Mouse (Mus musculus): ENCODE data around the gene Nr1d2.
"Not testable (repeated sequence)": the region's sequence is repeated elsewhere in the genome, so short reads cannot be mapped to it uniquely, and the experiment has no call there.

Gene Nr1d2

DNA sequence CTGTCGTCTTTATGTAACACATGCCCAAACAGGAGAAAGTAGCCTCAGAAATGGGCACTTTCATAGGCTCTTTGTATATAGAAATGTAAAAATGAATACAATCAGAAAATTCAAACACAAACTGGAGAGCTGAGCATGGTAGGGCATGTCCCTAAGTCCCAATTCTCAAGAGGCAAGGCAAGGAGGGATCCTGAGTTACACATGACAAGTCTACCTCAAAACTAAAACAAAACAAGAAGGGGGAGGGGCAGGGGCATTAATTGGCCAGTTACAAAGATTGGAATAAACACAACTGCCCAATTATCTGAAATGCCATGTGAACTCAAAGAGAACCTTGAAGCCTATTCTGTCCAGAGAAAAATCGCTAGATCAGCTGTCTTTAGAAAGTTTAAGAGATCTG lies 5.9 kb downstream of the Nr1d2 start:
- DNase-seq (ENCODE audit: low spot score in 2 of 2) = no peak

DNA sequence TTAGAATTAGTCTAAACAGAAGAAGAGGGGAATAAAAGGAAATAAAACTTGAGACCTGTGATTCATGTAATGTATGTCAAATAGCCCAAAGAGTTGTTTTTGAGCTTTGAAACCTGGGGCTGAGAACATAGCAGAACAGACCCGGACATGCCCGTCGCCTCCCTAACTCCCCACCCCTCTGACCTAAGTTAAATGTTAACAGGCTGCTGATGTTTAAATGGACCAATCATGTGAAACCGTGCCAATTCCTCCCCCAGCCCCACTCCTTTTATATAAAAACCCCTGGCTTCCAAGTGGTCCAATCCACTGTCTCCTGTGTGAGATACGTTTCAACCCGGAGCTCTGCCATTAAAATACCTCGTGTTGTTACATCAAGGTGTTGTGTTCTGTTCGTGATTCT lies 7.1 kb downstream of the Nr1d2 start:
- DNase-seq (ENCODE audit: low spot score in 2 of 2) = not testable (repeated sequence)

DNA sequence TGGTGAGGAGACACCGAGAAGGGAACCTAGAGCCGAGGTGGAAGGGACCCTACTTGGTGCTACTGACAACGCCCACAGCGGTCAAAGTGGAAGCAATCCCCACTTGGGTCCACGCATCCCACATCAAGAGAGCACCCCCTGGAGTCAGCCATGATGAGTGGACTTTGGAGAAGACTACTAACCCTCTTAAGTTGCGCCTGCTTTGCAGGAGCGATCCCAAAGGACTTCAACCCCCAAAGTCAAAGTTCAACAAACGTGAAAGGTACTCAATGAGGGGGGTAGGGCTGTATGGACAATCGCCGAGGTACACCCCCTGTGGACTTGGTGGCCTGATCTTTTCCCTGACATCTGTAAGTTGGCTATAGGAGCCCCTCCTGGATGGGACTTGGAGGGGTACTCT lies 9.2 kb downstream of the Nr1d2 start:
- DNase-seq (ENCODE audit: low spot score in 2 of 2) = not testable (repeated sequence)

DNA sequence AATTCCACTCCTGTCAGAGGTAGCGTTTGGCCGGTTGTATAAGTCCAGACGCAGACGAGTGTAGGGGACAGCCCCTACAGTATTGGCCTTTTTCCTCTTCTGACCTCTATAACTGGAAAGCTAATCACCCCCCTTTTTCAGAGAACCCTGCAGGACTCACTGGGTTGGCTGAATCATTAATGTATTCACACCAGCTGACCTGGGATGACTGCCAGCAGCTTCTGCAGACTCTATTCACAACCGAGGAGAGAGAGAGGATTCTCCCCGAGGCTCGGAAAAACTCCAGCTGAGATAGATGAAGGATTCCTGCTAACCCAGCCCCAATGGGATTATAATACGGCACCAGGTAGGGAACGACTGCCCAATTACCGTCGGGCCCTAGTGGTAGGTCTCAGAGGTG lies 12.7 kb downstream of the Nr1d2 start:
- DNase-seq (ENCODE audit: low spot score in 2 of 2) = not testable (repeated sequence)

DNA sequence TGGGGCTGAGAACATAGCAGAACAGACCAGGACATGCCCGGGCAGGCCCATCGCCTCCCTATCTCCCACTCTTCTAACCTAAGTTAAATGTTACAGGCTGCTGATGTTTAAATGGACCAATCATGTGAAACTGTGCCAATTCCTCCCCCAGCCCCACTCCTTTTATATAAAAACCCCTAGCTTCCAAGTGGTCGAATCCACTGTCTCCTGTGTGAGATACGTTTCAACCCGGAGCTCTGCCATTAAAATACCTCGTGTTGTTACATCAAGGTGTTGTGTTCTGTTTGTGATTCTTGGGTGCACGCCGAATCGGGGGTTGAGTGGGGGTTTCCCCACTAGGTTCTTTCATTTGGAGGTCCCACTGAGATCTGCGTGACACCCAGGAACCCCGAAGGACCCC lies 13.5 kb downstream of the Nr1d2 start:
- not testable (repeated sequence) for DNase-seq (ENCODE audit: low spot score in 2 of 2)

DNA sequence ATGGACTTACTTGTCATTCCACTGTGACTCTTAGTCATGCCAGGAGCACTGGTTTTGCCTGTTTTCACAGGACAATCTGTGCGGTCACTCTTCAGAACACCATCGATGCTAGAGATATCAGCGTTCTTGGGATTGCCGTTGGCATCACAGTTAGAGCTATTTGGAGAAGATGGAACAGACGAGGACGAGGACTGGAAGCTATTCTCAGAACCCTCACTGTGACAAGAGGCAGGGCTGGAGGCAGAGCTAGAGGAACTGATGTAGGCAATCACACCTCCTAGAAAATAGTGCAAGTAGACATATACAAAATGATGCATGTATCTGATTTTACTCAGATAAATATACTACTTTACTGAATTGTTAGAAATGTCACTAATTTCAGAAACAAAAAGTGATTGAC lies 16.9 kb downstream of the Nr1d2 start:
- no peak for DNase-seq (ENCODE audit: low spot score in 2 of 2)

DNA sequence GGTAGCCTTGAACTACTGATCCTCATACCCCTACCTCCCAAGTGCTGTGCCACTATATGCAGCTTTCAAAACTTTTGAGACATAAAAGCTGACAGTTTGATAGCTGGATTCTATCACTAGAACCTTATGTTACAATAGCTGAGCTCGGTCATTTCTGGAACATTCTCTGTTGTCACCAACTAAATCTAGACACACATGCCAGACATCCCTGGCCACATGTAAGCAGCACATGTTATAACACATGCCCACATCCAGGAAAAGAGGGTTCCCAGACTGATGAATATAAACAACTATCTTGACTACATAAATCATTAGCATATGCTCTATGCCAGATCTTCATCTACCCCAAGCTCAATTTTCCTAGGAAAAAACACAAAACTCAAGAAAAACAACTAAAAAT lies 21.8 kb downstream of the Nr1d2 start:
- DNase-seq (ENCODE audit: low spot score in 2 of 2) = no peak

DNA sequence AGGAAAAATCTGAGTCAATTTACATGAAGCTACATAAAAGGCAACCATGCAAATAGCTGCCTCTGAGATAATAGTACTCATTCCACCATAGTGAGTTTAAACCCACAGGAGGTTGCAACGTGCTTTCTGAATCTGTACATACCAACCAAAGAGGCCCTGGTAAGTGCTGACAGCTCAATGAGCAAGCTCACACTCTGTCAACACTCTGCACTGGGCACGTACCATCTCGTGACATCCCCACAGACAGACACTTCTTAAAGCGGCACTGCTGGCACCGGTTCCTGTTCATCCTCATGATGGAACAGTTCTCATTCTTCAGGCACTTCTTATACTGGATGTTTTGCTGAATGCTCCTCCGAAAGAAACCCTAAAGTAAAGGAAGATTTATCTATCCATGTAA lies 22.5 kb downstream of the Nr1d2 start:
- no peak for DNase-seq (ENCODE audit: low spot score in 2 of 2)

DNA sequence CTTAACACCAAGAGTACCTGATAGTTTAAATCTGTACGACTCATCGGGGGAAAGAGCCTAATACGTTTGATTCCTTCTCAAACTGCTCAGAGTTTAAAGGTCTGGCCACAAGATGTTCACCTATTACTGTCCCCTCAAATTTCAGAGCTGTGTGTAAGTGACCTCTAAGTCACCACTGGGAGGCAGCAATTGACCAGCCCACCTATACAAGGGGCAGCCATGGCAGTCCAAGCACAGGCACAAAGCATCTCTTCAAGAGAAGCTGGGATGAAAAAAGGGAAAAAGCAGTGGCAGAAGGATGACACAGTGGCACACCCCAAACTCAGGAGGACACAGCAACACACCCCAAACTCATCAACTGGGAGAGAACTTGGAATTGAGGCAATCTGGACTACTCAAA lies 28.1 kb downstream of the Nr1d2 start:
- no peak for DNase-seq (ENCODE audit: low spot score in 2 of 2)

DNA sequence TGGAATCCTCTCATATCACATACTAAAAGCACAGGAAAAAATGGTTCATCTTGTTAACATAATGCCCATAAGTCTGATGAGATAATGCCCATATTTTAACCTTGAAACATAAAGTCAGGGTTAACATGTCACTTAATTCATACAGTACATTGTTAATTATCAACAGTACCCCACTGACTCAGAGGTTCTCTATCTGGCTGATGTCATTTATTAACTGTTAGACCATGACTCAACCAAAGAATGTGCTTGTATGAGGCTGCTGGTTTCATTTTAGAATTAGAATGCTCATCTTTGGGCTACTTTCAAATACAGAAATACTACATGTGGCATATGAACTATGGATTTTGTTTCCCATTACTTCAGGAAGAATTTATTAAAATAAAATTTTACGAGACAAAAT lies 34.6 kb downstream of the Nr1d2 start:
- DNase-seq (ENCODE audit: low spot score in 2 of 2) = not testable (repeated sequence)

DNA sequence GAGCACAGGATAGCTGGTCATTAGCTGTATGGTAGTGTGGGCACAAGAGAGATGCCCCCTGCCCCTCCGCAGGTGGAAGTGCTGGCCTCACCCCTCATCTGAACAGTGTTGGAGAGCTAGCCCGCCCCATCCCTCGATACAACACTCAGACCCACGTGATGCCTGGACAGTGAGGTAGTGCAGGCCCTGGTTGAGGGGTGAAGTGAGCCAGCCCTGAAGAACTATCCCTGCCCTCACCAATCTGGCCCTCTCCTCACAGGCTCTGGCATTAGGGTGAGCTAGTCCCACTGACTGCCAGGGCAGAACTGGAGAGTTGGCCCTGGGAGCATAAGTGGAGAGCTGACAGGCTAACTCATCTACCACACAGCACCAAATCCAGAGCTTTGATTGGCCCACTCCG lies 37.5 kb downstream of the Nr1d2 start:
- no peak for DNase-seq (ENCODE audit: low spot score in 2 of 2)

DNA sequence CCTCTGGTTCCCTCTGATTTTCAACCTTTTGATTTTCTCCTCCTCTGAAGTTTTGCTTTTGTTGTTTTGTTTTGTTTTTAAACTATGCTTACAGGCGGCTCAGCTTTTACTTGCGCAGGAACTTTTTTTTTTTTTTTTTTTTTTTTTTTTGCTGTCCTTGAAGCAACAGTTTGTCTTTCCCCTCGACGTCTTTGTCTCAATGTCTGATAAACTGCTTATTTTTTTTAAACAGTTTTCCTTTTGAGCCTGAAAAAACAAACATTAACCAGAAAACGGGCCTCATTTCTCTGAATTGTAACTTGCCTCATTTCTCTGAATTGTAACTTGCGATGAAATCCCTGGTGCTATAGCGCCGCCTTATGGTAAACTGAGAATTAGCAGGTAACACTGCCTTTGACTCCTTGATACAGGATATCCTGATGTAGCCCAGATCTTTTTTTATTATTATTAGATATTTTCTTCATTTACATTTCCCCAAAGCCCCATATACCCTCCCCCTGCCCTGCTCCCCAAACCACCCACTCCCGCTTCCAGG lies 52.0 kb downstream of the Nr1d2 start:
- peak; percentile 27 to 48 for DNase-seq (ENCODE audit: low spot score in 2 of 2)

DNA sequence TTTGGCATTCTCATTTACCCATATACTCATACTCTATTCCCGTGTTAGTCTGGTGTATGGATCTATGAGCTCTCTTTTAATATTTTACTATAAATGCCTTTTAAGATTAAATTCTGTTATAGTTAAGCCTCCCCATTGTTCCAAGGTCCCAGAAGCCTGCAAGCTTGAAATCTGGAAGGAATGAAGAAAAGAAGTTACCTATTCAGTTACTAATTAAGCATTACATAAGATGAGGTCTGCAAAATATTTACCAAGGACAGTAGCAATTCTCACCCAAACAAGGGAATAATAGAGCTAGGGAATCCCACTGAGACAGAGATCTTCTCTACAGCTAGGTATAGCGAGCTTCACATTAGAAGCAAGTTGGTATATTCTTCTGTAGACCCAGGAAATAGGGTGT lies 61.4 kb downstream of the Nr1d2 start:
- not testable (repeated sequence) for DNase-seq (ENCODE audit: low spot score in 2 of 2)

DNA sequence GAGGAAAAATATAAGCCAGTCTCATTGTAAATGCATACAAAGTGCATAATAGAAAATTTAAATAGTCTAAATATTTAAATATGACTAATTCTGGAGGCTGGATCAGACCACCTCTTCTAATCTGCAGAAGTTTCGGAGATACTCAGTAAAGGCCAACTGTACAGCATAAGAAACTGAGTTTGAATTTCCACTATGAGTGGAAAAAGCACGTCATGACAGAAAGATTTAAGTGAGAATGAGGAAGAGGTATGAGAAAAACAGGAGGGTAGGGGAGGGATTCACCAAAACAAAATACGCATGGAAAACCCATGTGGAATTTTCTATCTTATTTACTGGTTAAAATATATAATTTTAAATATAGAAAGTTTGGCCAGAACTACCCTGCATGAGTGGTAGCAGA lies 71.3 kb downstream of the Nr1d2 start:
- DNase-seq (ENCODE audit: low spot score in 2 of 2) = no peak

DNA sequence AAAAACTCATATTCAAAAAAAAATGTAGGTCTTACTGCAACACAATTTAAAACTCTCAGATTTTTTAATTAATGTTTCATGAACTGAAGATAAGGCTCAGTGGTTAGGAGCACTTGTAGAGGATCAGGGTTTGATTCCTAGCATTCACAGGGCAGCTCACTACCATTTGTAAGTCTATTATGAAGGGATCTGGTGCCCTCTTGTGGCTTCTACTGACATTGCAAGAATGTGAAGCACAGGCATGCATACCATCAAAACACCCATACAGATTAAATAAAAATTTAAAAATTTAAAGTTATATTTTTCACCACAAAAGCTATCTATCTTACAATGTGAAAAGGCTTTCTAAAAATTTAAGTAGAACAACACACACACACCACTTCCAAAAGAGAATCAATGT lies 71.9 kb downstream of the Nr1d2 start:
- DNase-seq (ENCODE audit: low spot score in 2 of 2) = peak in 1 of 2 experiments; percentile 18
